Mouse (Mus musculus) heart, embryonic 15.5 days (tissue): ENCODE data around the gene Clic1. TPM values are rescaled to one million over a fixed set of nuclear protein-coding genes. Genes with fewer than 3 reads are reported as not detected.

Source experiments
- ATAC-seq: fragments of 200-750 bp; cut with Nextera tagmentation; replicated peaks from 2 replicates; pipeline ENCODE4 v1.8.0; 2017; ENCODE audit warnings: low read depth, moderate TSS enrichment; ENCODE audit not compliant: insufficient number of reproducible peaks, insufficient read depth, low FRiP score
- H3K27ac ChIP-seq: fragments of 300-500 bp; sonication (generic); 2 replicates; pipeline ENCODE4 v1.5.1; 2015; ENCODE audit warnings: mild to moderate bottlenecking, inconsistent platforms
- H3K27me3 ChIP-seq: fragments of 300-500 bp; sonication (generic); 2 replicates; pipeline ENCODE4 v1.6.1; 2015; ENCODE audit warnings: inconsistent platforms
- H3K36me3 ChIP-seq: fragments of 300-500 bp; sonication (generic); 2 replicates; pipeline ENCODE4 v1.6.1; 2015; ENCODE audit warnings: mild to moderate bottlenecking, inconsistent platforms
- H3K4me1 ChIP-seq: fragments of 300-500 bp; sonication (generic); replicated peaks from 2 replicates; pipeline ENCODE4 v1.6.1; 2015; ENCODE audit warnings: inconsistent platforms
- H3K4me2 ChIP-seq: fragments of 300-500 bp; sonication (generic); 2 replicates; pipeline ENCODE4 v1.6.1; 2015; ENCODE audit warnings: inconsistent platforms, mild to moderate bottlenecking, moderate library complexity
- H3K4me3 ChIP-seq: fragments of 300-500 bp; sonication (generic); 2 replicates; pipeline ENCODE4 v1.5.1; 2015; ENCODE audit warnings: mild to moderate bottlenecking, inconsistent platforms
- H3K9ac ChIP-seq: fragments of 300-500 bp; sonication (generic); 2 replicates; pipeline ENCODE4 v1.6.1; 2015; ENCODE audit warnings: mild to moderate bottlenecking, inconsistent platforms
- H3K9me3 ChIP-seq: fragments of 300-500 bp; sonication (generic); replicated peaks from 2 replicates; pipeline ENCODE4 v1.6.1; 2016; ENCODE audit warnings: inconsistent platforms
- WGBS: fragments of 180-500 bp; shearing (Covaris S2); methylation state at CpG from one replicate; pipeline ENCODE4 v1.1.7; 2015; ENCODE audit warnings: mixed read lengths; 5-methylcytosine and 5-hydroxymethylcytosine counted together
- polyA plus RNA-seq: library from polyadenylated mRNA; unstranded; fragments of >200 nt; fragmentation: Nextera tagmentation; extraction: Ambion mirVana; gene quantifications from 2 replicates; pipeline ENCODE4 v1.2.1, GENCODE M21; 2015

Gene Clic1
- polyA plus RNA-seq, 1 experiment from 2014 or later = 307 TPM

DNA sequence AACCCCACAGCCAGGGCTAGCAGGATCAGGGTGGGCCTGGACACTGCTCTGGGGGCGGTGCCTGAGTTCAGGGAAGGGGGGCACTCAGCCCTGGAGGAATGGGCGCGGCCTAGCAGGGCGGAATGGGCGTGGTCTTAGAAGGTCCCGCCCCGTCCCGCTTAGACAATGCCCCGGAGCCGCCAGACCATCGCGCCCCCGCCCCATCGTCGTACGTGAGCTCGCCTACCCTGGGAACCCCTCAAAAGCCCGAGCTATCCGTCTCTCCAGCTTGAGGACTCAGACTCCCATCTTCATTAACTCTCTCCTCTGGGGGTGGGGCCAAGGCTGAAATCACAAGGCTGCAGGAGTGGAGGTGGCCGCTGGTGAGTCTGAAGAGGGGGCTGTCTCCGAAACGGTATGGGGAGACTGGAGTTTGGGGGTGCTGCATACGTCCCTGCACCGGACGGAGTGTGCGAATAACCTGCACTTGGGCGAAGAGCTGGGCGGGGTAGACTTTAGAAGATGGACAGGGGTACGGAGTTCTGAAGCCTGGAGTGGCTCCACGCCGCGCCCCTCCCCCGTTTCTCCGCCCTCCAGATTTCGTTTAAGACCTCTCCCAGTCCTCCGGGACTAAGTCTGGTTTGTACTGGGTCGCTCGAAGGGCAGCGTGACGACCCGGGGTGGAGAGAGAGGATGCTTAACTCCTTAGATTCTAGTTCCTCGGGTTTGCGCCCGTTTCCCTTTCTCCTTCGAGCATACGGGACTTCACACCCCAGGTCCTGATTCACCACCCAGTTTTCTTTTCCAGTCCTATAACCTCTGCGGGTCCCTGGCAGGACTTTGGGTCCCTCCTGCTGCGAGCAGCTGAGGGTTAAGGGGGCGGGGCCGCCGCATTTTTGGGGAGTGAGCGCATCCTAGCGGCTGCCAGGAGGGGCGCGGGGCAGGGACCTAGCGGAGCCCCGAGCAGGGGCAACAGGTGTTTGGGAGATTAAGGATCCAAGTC is 9.4 kb downstream of the Clic1 start, which contains the start of gene Ddah2:
Ddah2 (plus strand) TSS at position 125 of the 982 bp plus-strand sequence.
- peak; percentile 91 for ATAC-seq
- peaks cover 28% of the 10 kb centered on the region for H3K4me1 ChIP-seq
- H3K4me3 ChIP-seq = peak within 1 kb of the TSS; percentile 73
- no peaks in the 10 kb centered on the region for H3K9me3 ChIP-seq
- H3K27ac ChIP-seq = peak within 1 kb of the TSS; percentile 93
- peak within 1 kb of the TSS; percentile 74 for H3K9ac ChIP-seq
- WGBS = under 1% methylated on average over 57 of the region's 57 CpGs
- peak within 1 kb of the TSS; percentile 71 for H3K4me2 ChIP-seq
- peaks cover 52% of the 10 kb centered on the region for H3K36me3 ChIP-seq
- peaks cover 2% of the 10 kb centered on the region; the same call in 1 of the 2 replicates for H3K27me3 ChIP-seq

DNA sequence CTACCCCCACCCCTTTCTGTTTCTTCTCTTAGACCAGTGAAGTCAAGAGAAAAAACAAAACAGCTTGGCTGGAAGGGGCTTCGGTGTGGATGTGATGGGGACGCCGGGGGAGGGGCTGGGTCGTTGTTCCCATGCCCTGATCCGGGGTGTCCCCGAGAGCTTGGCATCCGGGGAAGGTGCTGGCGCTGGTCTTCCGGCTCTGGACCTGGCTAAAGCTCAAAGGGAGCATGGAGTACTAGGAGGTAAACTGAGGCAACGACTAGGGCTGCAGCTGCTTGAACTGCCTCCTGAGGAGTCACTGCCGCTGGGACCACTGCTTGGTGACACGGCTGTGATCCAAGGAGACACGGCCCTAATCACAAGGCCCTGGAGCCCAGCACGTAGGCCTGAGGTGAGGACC is 10.3 kb downstream of the Clic1 start:
- WGBS = 28% methylated on average over 14 of the region's 14 CpGs
- no peak for ATAC-seq
- peak overlapping the region; percentile 73 for H3K4me3 ChIP-seq
- peaks cover 37% of the 10 kb centered on the region for H3K4me1 ChIP-seq
- peaks cover 10% of the 10 kb centered on the region for H3K27me3 ChIP-seq
- peaks cover 45% of the 10 kb centered on the region for H3K36me3 ChIP-seq
- H3K9me3 ChIP-seq = no peaks in the 10 kb centered on the region
- H3K4me2 ChIP-seq = peak overlapping the region; percentile 71
- peak overlapping the region; percentile 74 for H3K9ac ChIP-seq
- peak overlapping the region; percentile 93 for H3K27ac ChIP-seq

DNA sequence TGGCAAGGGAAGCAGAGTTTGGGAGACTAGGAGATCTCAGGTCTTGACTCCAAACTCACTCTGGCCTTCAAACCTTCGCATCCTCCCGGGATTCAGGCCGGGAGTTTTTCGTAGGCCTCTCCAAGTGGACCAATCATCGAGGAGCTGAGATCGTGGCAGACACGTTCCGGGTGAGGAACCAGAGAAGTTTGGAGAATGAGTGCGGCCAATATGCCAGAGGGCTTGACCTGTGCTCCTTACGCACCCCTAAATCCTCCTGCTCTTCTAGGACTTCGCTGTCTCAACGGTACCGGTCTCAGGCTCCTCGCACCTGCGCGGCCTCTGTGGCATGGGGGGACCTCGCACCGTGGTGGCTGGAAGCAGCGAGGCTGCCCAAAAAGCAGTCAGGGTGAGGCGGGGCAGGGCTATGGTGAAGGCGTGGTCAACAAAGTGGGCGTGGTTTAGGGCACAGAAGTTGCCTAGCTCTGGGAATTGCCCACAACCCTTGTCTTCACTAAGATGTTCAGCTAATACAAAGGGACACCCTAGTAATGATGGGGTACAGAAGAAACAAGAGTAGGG is 11.1 kb downstream of the Clic1 start:
- no peak for ATAC-seq
- 66% methylated on average over 22 of the region's 22 CpGs for WGBS
- Histone ChIP-seq H3K4me3 (peak overlapping the region; percentile 73), H3K27ac (no peak overlapping the region), H3K4me1 (peaks cover 41% of the 10 kb centered on the region), H3K27me3 (peaks cover 17% of the 10 kb centered on the region), H3K9ac (peak overlapping the region; percentile 74; the same call in 1 of the 2 replicates), H3K36me3 (peaks cover 37% of the 10 kb centered on the region), H3K9me3 (no peaks in the 10 kb centered on the region), H3K4me2 (peak overlapping the region; percentile 71)

DNA sequence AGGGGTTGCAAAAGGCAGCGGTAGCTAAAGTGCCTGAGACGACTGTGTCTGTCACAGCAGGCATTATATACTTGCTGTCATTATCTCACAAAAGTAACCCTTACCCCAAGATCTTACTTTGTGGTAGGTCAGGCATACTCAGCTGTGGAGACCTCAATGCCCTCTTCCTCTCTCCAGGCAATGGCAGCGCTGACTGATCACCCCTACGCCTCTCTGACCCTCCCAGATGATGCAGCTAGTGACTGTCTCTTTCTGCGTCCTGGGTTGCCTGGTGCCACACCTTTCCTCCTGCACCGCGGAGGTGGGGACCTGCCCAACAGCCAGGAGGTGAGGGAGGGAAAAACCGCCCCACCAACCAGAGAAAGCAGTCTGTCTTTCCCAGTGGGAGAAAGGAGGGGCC is 11.5 kb downstream of the Clic1 start:
- H3K4me2 ChIP-seq = peak overlapping the region; percentile 71; the same call in 1 of the 2 replicates
- peaks cover 22% of the 10 kb centered on the region for H3K27me3 ChIP-seq
- H3K4me3 ChIP-seq = no peak overlapping the region
- peaks cover 41% of the 10 kb centered on the region for H3K4me1 ChIP-seq
- no peak overlapping the region for H3K27ac ChIP-seq
- H3K36me3 ChIP-seq = peaks cover 32% of the 10 kb centered on the region
- 89% methylated on average over 8 of the region's 8 CpGs for WGBS
- no peak overlapping the region for H3K9ac ChIP-seq
- no peaks in the 10 kb centered on the region for H3K9me3 ChIP-seq
- no peak for ATAC-seq

DNA sequence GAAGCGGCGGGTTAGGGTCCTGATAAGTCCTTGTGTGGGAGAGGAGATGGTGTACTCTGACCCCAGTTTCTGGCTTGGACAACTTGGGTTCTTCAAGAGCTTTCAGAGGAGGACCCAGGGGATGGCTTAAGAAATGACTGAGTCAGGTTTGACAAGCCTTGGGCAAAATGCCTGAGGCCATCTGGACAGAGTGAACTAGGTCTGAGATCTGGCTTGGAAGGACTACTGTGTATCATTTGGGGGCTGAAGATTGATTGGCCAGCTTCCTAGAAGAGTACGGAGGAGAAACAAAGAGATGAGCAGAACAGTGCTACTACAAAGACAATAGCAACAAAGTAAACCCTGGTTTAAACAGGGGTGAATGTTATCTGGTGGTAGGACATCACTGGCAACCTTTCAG is 13.7 kb downstream of the Clic1 start:
- H3K4me2 ChIP-seq = no peak overlapping the region
- H3K4me3 ChIP-seq = no peak overlapping the region
- H3K9me3 ChIP-seq = no peaks in the 10 kb centered on the region
- H3K36me3 ChIP-seq = peaks cover 14% of the 10 kb centered on the region; the same call in 1 of the 2 replicates
- no peak for ATAC-seq
- H3K27me3 ChIP-seq = peaks cover 43% of the 10 kb centered on the region
- 82% methylated on average over 3 of the region's 3 CpGs for WGBS
- no peak overlapping the region for H3K27ac ChIP-seq
- peaks cover 38% of the 10 kb centered on the region for H3K4me1 ChIP-seq
- H3K9ac ChIP-seq = no peak overlapping the region

DNA sequence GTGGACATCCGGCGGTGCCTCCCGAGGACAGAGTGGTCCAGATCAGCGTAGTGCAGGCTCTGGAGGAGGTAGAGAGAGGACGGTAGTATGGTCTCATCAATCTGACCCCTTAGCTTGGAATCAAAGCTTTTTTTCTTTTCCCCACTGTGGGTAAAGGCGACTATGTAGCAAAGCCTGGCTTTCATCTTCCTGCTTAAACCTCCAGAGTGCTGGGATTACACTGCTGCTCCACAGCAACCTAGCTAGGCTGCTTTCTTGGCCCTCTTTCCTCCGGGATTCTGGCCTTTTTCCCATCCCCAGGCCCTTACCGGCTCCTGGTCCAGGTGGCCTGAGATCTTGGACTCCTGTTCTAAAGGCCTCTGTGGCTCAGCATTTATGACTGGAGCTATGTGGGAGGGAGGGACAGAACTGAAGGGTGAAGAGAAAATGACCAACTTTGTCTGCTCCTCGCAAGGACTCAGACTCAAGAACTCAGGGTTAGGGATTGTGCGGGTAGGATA is 14.7 kb downstream of the Clic1 start:
- Histone ChIP-seq H3K27ac (0 out of 2 replicates have a peak overlapping the region, but pooled peaks have one; percentile 34), H3K36me3 (peaks cover 13% of the 10 kb centered on the region; the same call in 1 of the 2 replicates), H3K4me3 (peak overlapping the region; percentile 47), H3K27me3 (peaks cover 51% of the 10 kb centered on the region), H3K4me1 (peaks cover 35% of the 10 kb centered on the region), H3K9ac (0 out of 2 replicates have a peak overlapping the region, but pooled peaks have one; percentile 34), H3K9me3 (no peaks in the 10 kb centered on the region), H3K4me2 (peak overlapping the region; percentile 78)
- WGBS = 33% methylated on average over 10 of the region's 10 CpGs
- ATAC-seq = no peak

DNA sequence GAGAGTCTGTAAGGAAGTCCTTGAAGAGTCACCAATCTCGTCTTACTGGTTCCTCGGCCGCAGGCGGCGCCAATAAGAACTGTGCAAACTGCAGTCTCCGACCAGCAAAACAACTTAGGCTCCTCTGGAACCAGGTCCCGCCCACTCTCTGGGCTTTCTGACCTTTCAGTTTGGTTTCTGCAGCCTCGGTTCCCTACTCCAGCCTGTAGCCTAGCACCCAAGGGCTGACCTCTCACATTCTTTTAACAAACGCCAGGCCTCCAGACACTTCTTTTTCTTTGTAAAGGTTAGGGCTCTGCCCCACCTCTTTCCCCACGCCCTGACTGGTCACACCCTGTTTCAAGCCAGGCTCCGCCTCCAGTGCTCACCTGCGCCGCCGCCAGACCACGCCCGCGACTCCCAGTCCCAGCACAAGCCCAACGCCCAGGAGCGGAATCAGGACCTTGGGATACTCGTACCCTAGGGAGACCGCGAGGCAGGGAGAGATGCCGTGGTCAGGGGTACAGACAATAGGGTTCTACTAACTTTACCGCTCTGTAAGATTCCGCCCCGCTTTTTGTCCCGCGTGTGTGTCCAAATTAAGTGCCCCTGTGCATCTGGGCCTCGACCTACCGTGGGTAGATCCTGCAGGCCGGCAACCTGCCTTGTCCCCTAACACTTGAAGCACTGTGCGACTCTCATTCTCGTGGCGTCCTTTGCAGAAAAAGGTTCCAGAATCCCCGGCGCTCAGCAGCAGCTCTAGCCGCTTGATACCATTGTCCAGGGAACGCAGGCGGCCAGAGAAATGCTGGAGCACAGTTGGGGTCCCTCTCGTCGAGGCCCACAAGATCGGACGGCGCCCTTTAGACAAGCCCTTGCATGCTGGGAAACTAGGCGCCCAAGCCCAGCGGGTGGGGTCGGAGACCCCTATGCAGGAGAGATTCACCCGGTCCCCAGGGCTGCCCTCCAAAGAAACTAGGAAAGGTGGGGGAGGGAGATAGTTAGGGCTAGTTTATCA is 15.5 kb downstream of the Clic1 start, which contains the start of gene Ly6g6c:
Ly6g6c (plus strand) TSS at position 438 of the 997 bp plus-strand sequence.
- Histone ChIP-seq H3K4me2 (peak within 1 kb of the TSS; percentile 78), H3K27me3 (peaks cover 51% of the 10 kb centered on the region), H3K9me3 (no peaks in the 10 kb centered on the region), H3K9ac (peak within 1 kb of the TSS; percentile 34), H3K4me1 (peaks cover 30% of the 10 kb centered on the region), H3K4me3 (peak within 1 kb of the TSS; percentile 47), H3K36me3 (peaks cover 13% of the 10 kb centered on the region; the same call in 1 of the 2 replicates), H3K27ac (0 out of 2 replicates have a peak within 1 kb of the TSS, but pooled peaks have one; percentile 34)
- WGBS = 3% methylated on average over 48 of the region's 48 CpGs
- ATAC-seq = no peak; the same call in 1 of the 2 replicates

DNA sequence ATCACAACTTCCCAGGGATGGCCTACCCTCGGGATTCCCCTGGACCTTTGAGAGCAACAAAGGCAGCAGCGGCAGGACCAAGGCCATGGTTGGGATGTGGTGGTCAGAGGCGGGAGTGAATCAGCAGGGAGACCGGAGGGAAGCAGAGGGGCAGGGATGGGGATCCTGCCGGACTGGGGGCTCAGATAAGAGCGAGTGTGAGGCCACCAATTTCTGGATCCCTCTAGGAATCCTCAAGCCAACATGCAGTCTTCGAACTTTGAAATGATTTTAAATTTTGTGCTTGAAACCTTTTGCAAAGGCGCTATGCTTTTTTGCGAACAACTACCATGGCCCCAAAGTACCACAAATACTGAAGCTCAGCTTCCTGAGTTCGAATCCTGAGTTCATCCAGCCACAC is 16.3 kb downstream of the Clic1 start, which contains the start of gene Mpig6b:
Mpig6b (minus strand) TSS at position 101 of the 400 bp plus-strand sequence.
- peak within 1 kb of the TSS; percentile 34 for H3K9ac ChIP-seq
- peak within 1 kb of the TSS; percentile 78 for H3K4me2 ChIP-seq
- ATAC-seq = no peak
- peaks cover 8% of the 10 kb centered on the region; the same call in 1 of the 2 replicates for H3K36me3 ChIP-seq
- peaks cover 26% of the 10 kb centered on the region for H3K4me1 ChIP-seq
- H3K27ac ChIP-seq = no peak within 1 kb of the TSS
- peak within 1 kb of the TSS; percentile 47 for H3K4me3 ChIP-seq
- whole genome bisulfite sequencing = 44% methylated on average over 10 of the region's 10 CpGs
- H3K27me3 ChIP-seq = peaks cover 51% of the 10 kb centered on the region
- H3K9me3 ChIP-seq = no peaks in the 10 kb centered on the region

DNA sequence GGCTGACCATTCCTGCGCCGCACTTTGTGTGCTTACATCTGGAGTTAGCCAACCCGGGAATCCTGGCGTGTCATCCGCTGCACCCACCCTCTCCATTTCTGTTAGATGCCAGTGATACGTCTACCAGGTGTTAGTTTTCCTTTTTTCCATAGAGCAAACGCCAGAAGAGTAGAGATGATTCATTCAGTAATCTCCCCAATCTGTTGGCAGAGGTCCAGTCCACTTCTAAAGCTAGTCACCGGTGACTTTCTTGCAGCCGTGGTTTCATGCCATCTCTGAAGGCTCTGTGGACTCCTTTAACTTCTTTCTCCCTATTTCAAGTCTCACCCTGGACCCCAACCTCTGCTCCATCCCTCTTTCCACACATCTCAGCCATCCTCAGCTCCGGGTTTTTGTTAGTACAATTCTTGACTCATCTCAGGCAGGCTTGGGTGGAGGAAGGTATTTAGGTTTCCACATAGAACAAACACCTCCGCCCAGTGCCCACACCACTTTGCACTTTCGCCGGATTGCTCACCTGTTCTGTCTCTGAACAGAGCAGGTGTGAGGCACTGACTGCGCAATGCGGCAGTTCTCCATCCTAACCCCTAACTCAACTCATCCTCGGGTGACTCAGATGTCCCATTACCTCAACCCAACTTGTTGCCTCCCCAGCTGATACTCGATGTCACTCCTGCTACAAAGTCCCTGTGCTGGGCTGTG is 18.6 kb downstream of the Clic1 start:
- Histone ChIP-seq H3K9me3 (no peaks in the 10 kb centered on the region), H3K9ac (no peak overlapping the region), H3K4me2 (no peak overlapping the region), H3K27me3 (peaks cover 51% of the 10 kb centered on the region), H3K4me1 (peaks cover 22% of the 10 kb centered on the region), H3K36me3 (no peaks in the 10 kb centered on the region), H3K27ac (no peak overlapping the region), H3K4me3 (no peak overlapping the region)
- no peak for ATAC-seq
- WGBS = 69% methylated on average over 17 of the region's 17 CpGs
